Mouse (Mus musculus) small intestine, adult 2 months (tissue): ENCODE results near the gene Yjefn3.

Experiments
- CTCF ChIP-seq: fragments of 200-500 bp; IDR thresholded peaks from 2 replicates; pipeline ENCODE4 v1.5.1; 2012; ENCODE audit warnings: low read depth, mild to moderate bottlenecking, control low read depth, inconsistent platforms, low read length, moderate library complexity, mixed read lengths; ENCODE audit not compliant: insufficient replicate concordance, insufficient read length; ENCODE audit errors: extremely low read depth
- POLR2A ChIP-seq: fragments of 200-500 bp; IDR thresholded peaks from 2 replicates; pipeline ENCODE4 v1.6.1; 2012; ENCODE audit warnings: low read depth, mild to moderate bottlenecking, control low read depth, inconsistent platforms, low read length, moderate library complexity

DNA sequence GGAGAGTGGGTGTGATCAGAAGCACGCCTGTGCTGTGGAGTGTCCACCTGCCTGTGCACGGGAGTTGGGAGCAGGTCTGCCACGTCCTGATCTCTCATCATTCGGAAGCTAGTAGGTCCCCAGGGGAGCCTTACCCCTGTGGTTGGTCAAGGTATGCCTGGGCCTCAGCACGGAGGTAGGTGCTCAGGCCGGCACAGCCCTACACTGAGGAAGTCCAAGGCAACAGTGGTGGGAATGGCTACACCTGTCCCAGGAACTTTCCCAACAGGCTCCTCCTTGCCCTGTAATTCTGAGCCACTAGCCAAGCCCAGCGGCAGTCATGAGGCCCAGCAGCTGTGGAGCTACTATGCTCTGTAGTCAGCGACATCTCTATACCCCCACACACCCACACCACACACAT, 22.8 kb downstream of the Yjefn3 start:
- no peak for TF ChIP-seq POLR2A
- no peak for TF ChIP-seq CTCF
